Mouse (Mus musculus) limb, embryonic 13.5 days (tissue): ENCODE measurements around the gene Gpc2. TPM values are rescaled to one million over a fixed set of nuclear protein-coding genes. Genes with fewer than 3 reads are reported as not detected.

Experiments used
- ATAC-seq: fragments of 200-750 bp; cut with Nextera tagmentation; 2 replicates; pipeline ENCODE4 v1.8.0; 2017; ENCODE audit warnings: low read depth, moderate number of reproducible peaks, moderate TSS enrichment; ENCODE audit not compliant: low FRiP score
- H3K27ac ChIP-seq: fragments of 300-500 bp; sonication (generic); 2 replicates; pipeline ENCODE4 v1.5.1; 2015; ENCODE audit warnings: inconsistent platforms, mild to moderate bottlenecking, moderate library complexity
- H3K27me3 ChIP-seq: fragments of 300-500 bp; sonication (generic); 2 replicates; pipeline ENCODE4 v1.6.1; 2015; ENCODE audit warnings: mild to moderate bottlenecking, inconsistent platforms
- H3K36me3 ChIP-seq: fragments of 300-500 bp; sonication (generic); 2 replicates; pipeline ENCODE4 v1.6.1; 2015; ENCODE audit warnings: inconsistent platforms, mild to moderate bottlenecking, moderate library complexity
- H3K4me1 ChIP-seq: fragments of 300-500 bp; sonication (generic); 2 replicates; pipeline ENCODE4 v1.6.1; 2015; ENCODE audit warnings: inconsistent platforms
- H3K4me2 ChIP-seq: fragments of 300-500 bp; sonication (generic); replicated peaks from 2 replicates; pipeline ENCODE4 v1.6.1; 2015; ENCODE audit warnings: inconsistent platforms, mild to moderate bottlenecking, moderate library complexity
- H3K4me3 ChIP-seq: fragments of 300-500 bp; sonication (generic); 2 replicates; pipeline ENCODE4 v1.5.1; 2015; ENCODE audit warnings: moderate library complexity, mild to moderate bottlenecking, inconsistent platforms
- H3K9ac ChIP-seq: fragments of 300-500 bp; sonication (generic); 2 replicates; pipeline ENCODE4 v1.6.1; 2015; ENCODE audit warnings: mild to moderate bottlenecking, inconsistent platforms
- H3K9me3 ChIP-seq: fragments of 300-500 bp; sonication (generic); 2 replicates; pipeline ENCODE4 v1.6.1; 2016; ENCODE audit warnings: inconsistent platforms
- WGBS: fragments of 180-500 bp; shearing (Covaris S2); methylation state at CpG from one replicate; pipeline ENCODE4 v1.1.7; 2015; 5-methylcytosine and 5-hydroxymethylcytosine counted together
- polyA plus RNA-seq: library from polyadenylated mRNA; unstranded; fragments of >200 nt; fragmentation: Nextera tagmentation; extraction: Ambion mirVana; gene quantifications from 2 replicates; pipeline ENCODE4 v1.2.1, GENCODE M21; 2015

Gpc2 gene
- polyA plus RNA-seq, 1 experiment from 2014 or later: 52.9 TPM

GRCm38 (mm10) chr5:138260834-138261233 is 19.0 kb downstream of the Gpc2 start:
- no peak overlapping the region for H3K4me3 ChIP-seq
- peaks cover 25% of the 10 kb centered on the region for H3K4me1 ChIP-seq
- H3K27ac ChIP-seq: no peak overlapping the region
- no peak overlapping the region for H3K4me2 ChIP-seq
- H3K36me3 ChIP-seq: peaks cover 56% of the 10 kb centered on the region
- no peak for ATAC-seq
- no peak overlapping the region for H3K9ac ChIP-seq
- no peaks in the 10 kb centered on the region for H3K9me3 ChIP-seq
- no peaks in the 10 kb centered on the region for H3K27me3 ChIP-seq
- 91% methylated on average over 11 of the region's 11 CpGs for WGBS

GRCm38 (mm10) chr5:138260051-138260450 is 19.8 kb downstream of the Gpc2 start:
- 83% methylated on average over 10 of the region's 10 CpGs for WGBS
- Histone ChIP-seq H3K4me1 (peaks cover 25% of the 10 kb centered on the region), H3K27me3 (no peaks in the 10 kb centered on the region), H3K4me3 (no peak overlapping the region), H3K36me3 (peaks cover 51% of the 10 kb centered on the region), H3K27ac (no peak overlapping the region), H3K9ac (0 out of 2 replicates have a peak overlapping the region, but pooled peaks have one; percentile 13), H3K4me2 (no peak overlapping the region), H3K9me3 (no peaks in the 10 kb centered on the region)
- ATAC-seq: no peak

- Histone ChIP-seq H3K4me1 (peaks cover 23% of the 10 kb centered on the region), H3K4me3 (no peak overlapping the region), H3K36me3 (peaks cover 51% of the 10 kb centered on the region), H3K27me3 (no peaks in the 10 kb centered on the region), H3K4me2 (no peak overlapping the region), H3K9me3 (no peaks in the 10 kb centered on the region), H3K9ac (no peak overlapping the region), H3K27ac (no peak overlapping the region)
- WGBS: 59% methylated on average over 7 of the region's 7 CpGs
- no peak for ATAC-seq
Measured at GRCm38 (mm10) chr5:138258993-138259392, 20.8 kb downstream of the Gpc2 start.

GRCm38 (mm10) chr5:138258542-138258941 is 21.3 kb downstream of the Gpc2 start:
- no peak for ATAC-seq
- Histone ChIP-seq H3K27ac (no peak overlapping the region), H3K4me3 (no peak overlapping the region), H3K9ac (no peak overlapping the region), H3K36me3 (peaks cover 51% of the 10 kb centered on the region), H3K9me3 (no peaks in the 10 kb centered on the region), H3K4me1 (peaks cover 23% of the 10 kb centered on the region), H3K4me2 (no peak overlapping the region), H3K27me3 (no peaks in the 10 kb centered on the region)
- WGBS: 82% methylated on average over 6 of the region's 6 CpGs

GRCm38 (mm10) chr5:138258078-138258477 is 21.7 kb downstream of the Gpc2 start:
- WGBS: 82% methylated on average over 3 of the region's 3 CpGs
- H3K9me3 ChIP-seq: no peaks in the 10 kb centered on the region
- no peak overlapping the region for H3K27ac ChIP-seq
- H3K4me1 ChIP-seq: peaks cover 21% of the 10 kb centered on the region
- no peak overlapping the region for H3K9ac ChIP-seq
- H3K4me3 ChIP-seq: no peak overlapping the region
- H3K4me2 ChIP-seq: no peak overlapping the region
- H3K36me3 ChIP-seq: peaks cover 51% of the 10 kb centered on the region
- no peak for ATAC-seq
- no peaks in the 10 kb centered on the region for H3K27me3 ChIP-seq

- ATAC-seq: no peak
Measured at GRCm38 (mm10) chr5:138257585-138257978, 22.2 kb downstream of the Gpc2 start.

GRCm38 (mm10) chr5:138256966-138257584 is 22.7 kb downstream of the Gpc2 start:
- Histone ChIP-seq H3K4me3 (no peak overlapping the region; the same call in 1 of the 2 replicates), H3K4me2 (0 out of 2 replicates have a peak overlapping the region, but pooled peaks have one; percentile 88), H3K4me1 (peaks cover 11% of the 10 kb centered on the region), H3K9me3 (no peaks in the 10 kb centered on the region), H3K27ac (no peak overlapping the region), H3K9ac (no peak overlapping the region), H3K27me3 (no peaks in the 10 kb centered on the region), H3K36me3 (peaks cover 48% of the 10 kb centered on the region)
- 91% methylated on average over 10 of the region's 10 CpGs for WGBS
- no peak for ATAC-seq

More at GRCm38 (mm10) chr5:138257585-138257978, 22.2 kb downstream of the Gpc2 start:
- Histone ChIP-seq H3K9me3 (no peaks in the 10 kb centered on the region), H3K27me3 (no peaks in the 10 kb centered on the region), H3K9ac (no peak overlapping the region), H3K4me3 (no peak overlapping the region), H3K4me2 (no peak overlapping the region), H3K4me1 (peaks cover 16% of the 10 kb centered on the region), H3K27ac (no peak overlapping the region), H3K36me3 (peaks cover 51% of the 10 kb centered on the region)
- WGBS: 94% methylated on average over 4 of the region's 4 CpGs

GRCm38 (mm10) chr5:138256094-138256467 is 23.7 kb downstream of the Gpc2 start:
- no peak for ATAC-seq
- 23% methylated on average over 7 of the region's 7 CpGs for WGBS
- Histone ChIP-seq H3K9ac (peak overlapping the region; percentile 72), H3K27me3 (no peaks in the 10 kb centered on the region), H3K27ac (peak overlapping the region; percentile 70; the same call in 1 of the 2 replicates), H3K36me3 (peaks cover 38% of the 10 kb centered on the region), H3K4me3 (peak overlapping the region; percentile 70), H3K4me2 (peak overlapping the region; percentile 88), H3K4me1 (peaks cover 10% of the 10 kb centered on the region), H3K9me3 (no peaks in the 10 kb centered on the region)

GRCm38 (mm10) chr5:138255353-138256093 is 24.3 kb downstream of the Gpc2 start, which contains the start of gene Lamtor4:
Gene Lamtor4, plus strand, starts transcription at chr5:138255482.
- Histone ChIP-seq H3K9ac (peak within 1 kb of the TSS; percentile 72), H3K36me3 (peaks cover 32% of the 10 kb centered on the region), H3K4me2 (peak within 1 kb of the TSS; percentile 88), H3K27me3 (no peaks in the 10 kb centered on the region), H3K9me3 (no peaks in the 10 kb centered on the region), H3K27ac (peak within 1 kb of the TSS; percentile 70; the same call in 1 of the 2 replicates), H3K4me1 (peaks cover 10% of the 10 kb centered on the region), H3K4me3 (peak within 1 kb of the TSS; percentile 70)
- under 1% methylated on average over 38 of the region's 38 CpGs for WGBS
- peak; percentile 100 for ATAC-seq

GRCm38 (mm10) chr5:138253061-138253460 is 26.7 kb downstream of the Gpc2 start:
- no peak overlapping the region for H3K4me3 ChIP-seq
- no peak overlapping the region for H3K9ac ChIP-seq
- H3K9me3 ChIP-seq: no peaks in the 10 kb centered on the region
- H3K36me3 ChIP-seq: peaks cover 8% of the 10 kb centered on the region; the same call in 1 of the 2 replicates
- H3K27ac ChIP-seq: no peak overlapping the region
- 90% methylated on average over 3 of the region's 3 CpGs for WGBS
- no peaks in the 10 kb centered on the region for H3K27me3 ChIP-seq
- ATAC-seq: no peak
- no peak overlapping the region for H3K4me2 ChIP-seq
- peaks cover 10% of the 10 kb centered on the region for H3K4me1 ChIP-seq

GRCm38 (mm10) chr5:138251144-138251543 is 28.7 kb downstream of the Gpc2 start:
- WGBS: 85% methylated on average over 12 of the region's 12 CpGs
- ATAC-seq: no peak
- H3K4me2 ChIP-seq: no peak overlapping the region
- H3K4me1 ChIP-seq: peaks cover 5% of the 10 kb centered on the region
- no peaks in the 10 kb centered on the region for H3K36me3 ChIP-seq
- no peak overlapping the region for H3K9ac ChIP-seq
- H3K27ac ChIP-seq: no peak overlapping the region
- H3K9me3 ChIP-seq: no peaks in the 10 kb centered on the region
- no peak overlapping the region for H3K4me3 ChIP-seq
- no peaks in the 10 kb centered on the region for H3K27me3 ChIP-seq

GRCm38 (mm10) chr5:138241511-138241910 is 38.3 kb downstream of the Gpc2 start:
- H3K4me1 ChIP-seq: no peaks in the 10 kb centered on the region
- no peaks in the 10 kb centered on the region for H3K36me3 ChIP-seq
- no peaks in the 10 kb centered on the region for H3K9me3 ChIP-seq
- no peak for ATAC-seq
- no peak overlapping the region for H3K4me2 ChIP-seq
- no peak overlapping the region for H3K9ac ChIP-seq
- H3K27me3 ChIP-seq: no peaks in the 10 kb centered on the region
- WGBS: 18% methylated on average over 2 of the region's 2 CpGs
- H3K4me3 ChIP-seq: no peak overlapping the region
- H3K27ac ChIP-seq: no peak overlapping the region
